Mouse (Mus musculus): ENCODE measurements around the gene Clec4b2.

GRCm38 (mm10) chr6:123231149-123231548 lies 58.5 kb downstream of the Clec4b2 start:
- no peak for TF ChIP-seq EP300 (optimal IDR thresholded peaks at IDR 0.05)
- no peak for TF ChIP-seq CTCF (IDR thresholded peaks at IDR 0.05; ENCODE audit: low read depth)

Measured in stomach, postnatal 0 days (tissue).